Mouse (Mus musculus) embryo, embryonic 10 days (tissue): Measurements from ENCODE around the gene Eno1.
A peak's percentile ranks its signal among the peaks of the same experiment; 100 is the strongest.

Experiments
- DNase-seq: peaks from one replicate; pipeline ENCODE4 v3.0.0-alpha.2; 2015; ENCODE audit warnings: low spot score

Gene Eno1

GRCm38 (mm10) chr4:150226818-150227688, 9.5 kb upstream of the Eno1 start:
- no peak for DNase-seq

DNA sequence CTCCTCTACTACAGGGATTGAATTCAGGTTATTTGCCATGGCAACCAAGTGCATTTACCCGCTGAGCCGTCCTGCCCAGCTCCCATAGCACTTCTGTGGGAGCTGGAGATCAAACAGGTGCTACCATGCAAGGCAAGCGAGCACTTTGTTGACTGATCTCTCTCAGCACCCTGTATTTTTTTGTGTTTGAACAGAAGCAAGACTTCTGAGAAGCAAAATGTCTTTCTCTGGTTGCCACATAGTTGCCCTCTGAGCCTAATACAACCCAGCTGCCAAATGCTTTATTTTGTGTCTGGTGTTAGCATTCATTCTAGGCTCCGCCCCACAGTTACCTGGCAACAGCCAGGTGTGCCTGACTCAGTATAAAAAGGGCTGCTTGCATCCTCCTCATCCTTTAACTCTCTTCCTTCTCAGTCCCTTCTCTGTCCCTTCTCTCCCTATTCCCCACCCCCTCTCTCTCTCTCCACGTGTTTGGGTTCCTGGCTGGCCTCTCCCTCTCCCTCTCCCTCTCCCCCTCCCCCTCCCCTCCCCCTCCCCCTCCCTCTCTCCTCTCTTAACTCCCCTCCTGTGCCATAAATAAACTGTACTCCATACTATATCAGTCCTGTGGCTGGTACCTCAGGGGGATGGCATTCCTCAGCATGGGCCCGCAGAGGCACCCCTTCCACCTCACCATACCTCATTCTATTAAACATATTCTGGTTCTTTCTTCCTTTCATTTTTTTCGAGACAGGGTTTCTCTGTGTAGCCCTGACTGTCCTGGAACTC, 7.8 kb upstream of the Eno1 start:
- DNase-seq = no peak

DNA sequence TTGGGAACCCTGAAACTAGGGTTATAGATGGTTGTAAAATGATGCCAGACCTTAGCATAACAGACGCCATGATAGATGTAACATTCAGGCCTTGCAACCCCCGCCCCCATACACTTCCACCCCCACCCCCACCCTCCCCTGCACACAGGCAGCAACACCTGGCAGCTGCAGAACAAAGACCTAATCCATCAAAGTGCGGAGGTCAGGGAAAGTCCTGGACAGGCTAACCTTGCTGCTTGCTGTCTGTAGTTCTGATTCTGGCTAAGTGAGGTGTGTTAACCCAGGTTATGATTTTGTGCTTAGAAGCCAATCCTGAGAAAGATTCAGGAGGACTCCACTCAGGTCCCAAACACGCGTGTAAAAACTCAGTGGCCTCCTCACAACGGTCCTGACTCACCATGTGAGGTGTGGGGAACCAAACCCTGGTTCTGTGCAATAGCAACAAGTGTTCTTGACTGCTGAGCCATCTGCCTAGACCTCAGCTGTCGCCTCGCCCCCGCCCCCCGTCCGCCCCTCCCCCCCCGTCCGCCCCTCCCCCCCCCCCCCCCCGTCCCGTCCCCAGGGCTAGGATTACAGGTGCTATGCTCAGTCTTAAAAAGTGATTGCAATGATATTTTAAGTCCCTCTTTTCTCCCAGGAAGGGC, 6.7 kb upstream of the Eno1 start:
- DNase-seq = no peak

GRCm38 (mm10) chr4:150230460-150231407, 5.8 kb upstream of the Eno1 start:
- DNase-seq = peak; percentile 69

- no peak for DNase-seq
These were observed 4.7 kb upstream of the Eno1 start for GRCm38 (mm10) chr4:150231871-150232270.

DNA sequence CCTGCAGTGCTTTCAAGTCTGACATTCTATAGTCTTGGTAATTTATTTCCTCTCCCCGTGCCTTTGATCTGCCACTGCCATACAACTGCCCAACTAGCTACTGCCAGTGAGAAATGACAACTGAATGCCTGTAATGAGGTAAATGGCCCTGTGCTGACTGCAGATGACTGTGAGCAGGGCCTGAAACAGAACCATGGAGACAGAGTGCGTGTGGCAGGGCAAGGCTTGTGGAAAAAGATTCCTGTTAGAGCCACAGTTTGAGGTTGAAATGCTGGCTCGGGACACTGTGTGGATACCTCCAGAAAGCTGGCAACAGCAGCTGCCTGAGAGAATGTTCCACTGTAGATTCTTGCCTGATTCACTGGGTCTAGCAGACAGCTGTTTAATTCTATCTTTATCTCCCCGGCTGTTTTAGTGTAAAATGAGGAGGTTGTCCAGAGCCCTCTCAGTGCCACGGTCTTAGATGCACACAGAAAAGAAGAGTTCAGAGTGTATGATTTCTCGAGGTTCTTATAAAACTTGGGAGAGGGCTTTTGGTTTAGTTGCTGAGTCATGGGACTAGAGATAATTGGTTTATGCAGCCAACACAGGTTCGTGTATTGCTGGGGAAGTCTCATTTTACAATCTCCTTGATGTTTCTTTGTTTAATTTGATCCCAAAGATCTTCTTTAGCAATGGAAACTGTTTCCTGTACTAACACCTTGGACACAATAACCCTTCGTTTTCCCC, 1.8 kb upstream of the Eno1 start:
- DNase-seq = peak; percentile 68

DNA sequence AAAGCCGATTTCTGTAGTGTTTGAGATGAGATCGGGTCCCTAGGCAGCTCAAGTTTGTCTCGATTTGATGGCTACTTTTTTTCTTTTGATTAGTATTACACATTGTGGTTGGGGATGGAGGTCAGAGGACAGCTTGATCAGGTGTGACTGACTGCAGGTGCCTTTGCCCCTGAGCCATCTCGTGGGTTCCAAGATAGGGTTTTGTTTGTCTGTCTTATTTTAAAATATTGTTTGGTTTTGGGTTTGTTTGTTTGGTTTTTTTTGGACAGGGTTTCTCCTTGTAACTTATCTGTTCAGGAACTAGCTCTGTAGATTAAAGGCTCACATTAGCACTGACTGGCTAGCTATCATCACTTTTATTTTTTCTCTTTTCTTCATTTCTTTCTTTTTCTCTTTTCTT, 936 bp upstream of the Eno1 start:
- no peak for DNase-seq

- no peak for DNase-seq
These were observed 490 bp upstream of the Eno1 start for GRCm38 (mm10) chr4:150236031-150236430.

- peak; percentile 57 for DNase-seq
These were observed 1.3 kb downstream of the Eno1 start for GRCm38 (mm10) chr4:150237636-150238361.

GRCm38 (mm10) chr4:150238433-150239086, 2.0 kb downstream of the Eno1 start:
- peak; percentile 71 for DNase-seq

GRCm38 (mm10) chr4:150239087-150239480, 2.6 kb downstream of the Eno1 start:
- DNase-seq = no peak

GRCm38 (mm10) chr4:150239503-150239902, 3.0 kb downstream of the Eno1 start:
- no peak for DNase-seq

- peak; percentile 99 for DNase-seq
These were observed 3.4 kb downstream of the Eno1 start for GRCm38 (mm10) chr4:150239951-150240368.

DNA sequence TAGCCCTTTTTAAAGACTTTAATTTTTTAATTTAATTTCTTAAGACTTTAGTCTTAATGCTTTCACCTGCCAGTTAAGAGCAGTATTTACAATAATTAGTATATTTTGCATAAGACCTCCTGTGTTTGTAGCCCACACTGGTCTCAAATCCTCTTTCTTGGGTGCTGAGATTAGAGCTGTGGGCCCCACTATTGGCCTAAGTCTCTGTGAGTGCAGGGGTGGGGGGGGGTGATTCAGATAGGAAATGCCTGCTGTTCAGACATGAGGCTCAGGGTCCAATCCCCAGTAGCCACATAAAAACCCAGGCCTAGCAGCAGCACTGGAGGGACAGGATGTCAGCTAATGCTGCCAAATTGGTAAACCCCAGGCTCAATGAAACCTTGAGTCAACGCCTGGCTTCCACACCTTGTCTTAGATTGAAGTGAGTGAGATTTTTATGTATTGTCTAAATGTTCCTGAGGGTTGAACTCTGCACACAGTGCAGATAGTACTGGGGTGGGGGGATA, 3.9 kb downstream of the Eno1 start:
- DNase-seq = no peak

GRCm38 (mm10) chr4:150241708-150242107, 5.2 kb downstream of the Eno1 start:
- DNase-seq = no peak

DNA sequence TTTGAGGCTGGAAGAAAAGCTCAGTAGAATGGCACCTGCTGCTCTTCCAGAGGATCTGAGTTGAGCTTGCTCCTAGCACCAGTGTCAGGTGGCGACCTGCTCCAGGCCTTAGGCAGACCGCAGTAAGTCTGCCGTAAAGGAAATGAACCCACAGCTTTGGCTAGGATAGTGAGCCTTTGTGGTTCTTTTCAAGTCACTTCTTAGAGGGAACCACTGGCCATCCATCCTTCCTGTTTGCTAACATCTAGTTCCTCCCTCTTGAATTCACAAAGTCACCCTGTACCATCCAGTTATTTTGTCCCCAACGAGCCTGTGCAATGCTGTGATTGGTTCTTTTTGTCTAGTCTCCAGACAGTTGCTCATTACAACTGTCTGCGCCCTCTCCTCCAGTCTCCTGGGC, 6.2 kb downstream of the Eno1 start:
- no peak for DNase-seq

DNA sequence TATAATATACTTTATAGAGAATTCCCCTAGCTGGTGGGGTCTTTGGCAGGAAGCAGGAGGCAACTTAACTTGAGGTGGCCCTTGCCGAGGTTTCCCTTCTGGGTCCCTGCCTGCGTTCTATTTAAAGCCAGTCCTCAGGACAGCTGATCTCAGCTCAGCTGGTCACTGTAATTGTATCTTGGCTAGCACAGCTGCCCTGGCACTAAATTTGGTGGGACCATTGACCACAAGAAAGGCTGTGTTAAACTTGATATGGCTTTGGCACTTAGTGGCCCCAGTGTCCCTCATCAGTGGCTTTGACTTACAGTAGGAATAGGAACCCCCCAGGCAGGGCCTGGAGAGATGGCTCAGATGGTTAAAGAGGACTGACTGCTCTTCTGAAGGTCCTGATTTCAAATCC, 9.4 kb downstream of the Eno1 start:
- DNase-seq = no peak

DNA sequence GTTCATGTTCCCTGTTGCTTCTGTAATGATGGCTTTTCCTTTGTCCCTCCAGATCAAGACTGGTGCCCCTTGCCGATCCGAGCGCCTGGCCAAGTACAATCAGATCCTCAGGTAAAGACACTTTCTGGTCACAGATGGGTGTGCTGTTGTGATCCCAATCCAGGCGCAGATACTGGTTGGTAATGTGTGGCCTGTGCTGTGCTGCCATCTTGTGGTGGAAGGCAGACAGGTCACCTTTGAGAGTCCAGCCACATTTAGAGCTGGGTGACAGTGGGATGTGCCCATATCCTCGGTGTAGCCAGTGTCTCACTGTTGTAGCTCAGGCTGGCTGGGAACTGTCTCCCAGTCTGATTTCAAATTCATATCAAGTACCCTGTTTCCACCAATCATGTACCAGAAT, 11.5 kb downstream of the Eno1 start:
- DNase-seq = peak; percentile 79

DNA sequence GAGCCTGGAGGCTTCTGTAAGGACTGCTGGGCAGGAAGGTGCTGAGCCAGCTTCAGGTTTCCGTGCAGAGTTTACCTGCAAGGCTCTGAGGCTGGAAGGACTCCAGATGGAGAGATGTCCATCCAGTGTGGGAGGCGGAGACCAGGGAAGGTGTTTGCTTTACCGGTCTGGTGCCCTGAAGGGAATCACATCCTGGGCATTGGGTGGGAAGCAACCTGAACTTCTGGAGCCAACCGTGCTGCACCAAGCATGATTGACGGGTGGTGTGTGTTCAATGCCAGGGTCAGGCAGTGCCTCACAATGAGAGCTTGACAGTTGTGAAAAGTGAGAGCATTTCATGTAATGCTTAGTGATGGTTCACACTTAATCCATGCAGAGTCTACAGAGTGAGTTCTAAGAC, 12.4 kb downstream of the Eno1 start:
- no peak for DNase-seq
